Mouse (Mus musculus): ENCODE results near the gene Kansl1.
"Not testable (repeated sequence)": the region's sequence is repeated elsewhere in the genome, so short reads cannot be mapped to it uniquely, and the experiment has no call there.

Kansl1 gene

GRCm38 (mm10) chr11:104468751-104469268 lies at the start of gene Kansl1:
TSS of gene Kansl1 (minus strand) at chr11:104468861.
- DNase-seq: peak; percentile 64

GRCm38 (mm10) chr11:104512436-104512835 lies 43.8 kb upstream of the Kansl1 start:
- no peak for DNase-seq

- DNase-seq: peak; percentile 26 to 41
These were observed 41.9 kb upstream of the Kansl1 start for GRCm38 (mm10) chr11:104510606-104511005.

GRCm38 (mm10) chr11:104508455-104508854 lies 39.8 kb upstream of the Kansl1 start:
- DNase-seq: no peak

- no peak for DNase-seq
These were observed 19.6 kb upstream of the Kansl1 start for GRCm38 (mm10) chr11:104488292-104488691.

- no peak for DNase-seq
These were observed 13.3 kb upstream of the Kansl1 start for GRCm38 (mm10) chr11:104481971-104482370.

- no peak for DNase-seq
These were observed 10.8 kb upstream of the Kansl1 start for GRCm38 (mm10) chr11:104479505-104479904.

- DNase-seq: peak; percentile 96 to 98
These were observed 742 bp upstream of the Kansl1 start for GRCm38 (mm10) chr11:104469371-104469835.

- no peak for DNase-seq
These were observed 963 bp downstream of the Kansl1 start for GRCm38 (mm10) chr11:104467698-104468097.

GRCm38 (mm10) chr11:104461551-104461950 lies 7.1 kb downstream of the Kansl1 start:
- DNase-seq: peak; percentile 83 to 90

- no peak for DNase-seq
These were observed 9.0 kb downstream of the Kansl1 start for GRCm38 (mm10) chr11:104459671-104460070.

GRCm38 (mm10) chr11:104458507-104458906 lies 10.2 kb downstream of the Kansl1 start:
- DNase-seq: no peak

GRCm38 (mm10) chr11:104452709-104453108 lies 16.0 kb downstream of the Kansl1 start:
- DNase-seq: no peak

GRCm38 (mm10) chr11:104451239-104451638 lies 17.4 kb downstream of the Kansl1 start:
- peak; percentile 31 to 45 for DNase-seq

GRCm38 (mm10) chr11:104448499-104448898 lies 20.2 kb downstream of the Kansl1 start:
- not testable (repeated sequence) for DNase-seq

GRCm38 (mm10) chr11:104445538-104445937 lies 23.1 kb downstream of the Kansl1 start:
- no peak for DNase-seq

GRCm38 (mm10) chr11:104445044-104445443 lies 23.6 kb downstream of the Kansl1 start:
- DNase-seq: no peak

- no peak for DNase-seq
These were observed 25.3 kb downstream of the Kansl1 start for GRCm38 (mm10) chr11:104443359-104443758.

GRCm38 (mm10) chr11:104442333-104443136 lies 26.1 kb downstream of the Kansl1 start:
- peak; percentile 95 to 97 for DNase-seq

- peak; percentile 83 to 85 for DNase-seq
These were observed 27.0 kb downstream of the Kansl1 start for GRCm38 (mm10) chr11:104441475-104442332.

- peak in 1 of 2 experiments; percentile 18 for DNase-seq
These were observed 27.9 kb downstream of the Kansl1 start for GRCm38 (mm10) chr11:104440521-104441474.

- DNase-seq: no peak
These were observed 29.0 kb downstream of the Kansl1 start for GRCm38 (mm10) chr11:104439703-104440102.
